Mouse (Mus musculus) activated CD4-positive, CD25-positive, alpha-beta regulatory T cell, adult 4 months (primary cell): ENCODE data around the gene Trnt1. TPM values are rescaled to one million over a fixed set of nuclear protein-coding genes. Genes with fewer than 3 reads are reported as not detected.

Experiments used
- ATAC-seq: one replicate; pipeline ENCODE4 v1.8.0; 2017
- polyA plus RNA-seq, 2 experiments: library from polyadenylated mRNA; unstranded; fragments of 100-300 nt; shearing (Covaris generic); gene quantifications; one replicate each; pipeline ENCODE4 v1.2.1; 2017

Trnt1 gene
- 100 to 1,000 TPM in 1 of 2 experiments, 10 to 100 TPM in 1; 89.5 to 104 TPM for polyA plus RNA-seq

DNA sequence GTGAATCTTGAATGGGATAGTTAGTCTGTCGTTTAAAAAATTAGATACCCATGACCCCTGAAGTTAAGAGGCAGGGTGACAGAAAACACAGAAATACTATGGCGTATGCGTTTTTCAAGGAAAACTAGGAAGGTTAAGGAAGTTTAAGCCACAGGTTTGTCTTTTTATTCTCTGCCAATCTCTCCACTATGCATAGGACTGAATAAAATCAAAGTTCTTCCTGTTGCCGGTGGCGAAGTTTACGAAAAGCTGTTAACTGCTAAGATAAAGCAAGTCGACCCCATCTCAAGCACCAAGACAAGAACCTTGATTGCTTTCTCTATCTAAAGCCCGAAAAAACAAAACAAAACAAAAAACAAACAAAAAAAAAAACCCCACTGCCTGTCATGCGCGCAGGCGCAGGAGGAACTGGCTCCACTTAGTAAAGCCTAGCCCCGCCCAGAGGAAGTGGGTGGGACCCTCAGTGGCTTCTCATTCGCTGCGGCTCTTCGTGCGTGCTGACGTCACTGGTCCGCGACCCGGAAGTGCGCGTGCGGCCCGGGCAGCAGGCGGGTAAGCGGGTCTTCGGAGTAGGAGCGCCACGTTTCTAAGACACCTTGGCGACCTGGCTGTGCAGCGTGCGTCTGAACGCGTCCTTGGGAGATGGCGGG lies at the start of gene Trnt1:
Trnt1 (plus strand) TSS at position 481 of the 650 bp plus-strand sequence.
- peak; percentile 99 for ATAC-seq

DNA sequence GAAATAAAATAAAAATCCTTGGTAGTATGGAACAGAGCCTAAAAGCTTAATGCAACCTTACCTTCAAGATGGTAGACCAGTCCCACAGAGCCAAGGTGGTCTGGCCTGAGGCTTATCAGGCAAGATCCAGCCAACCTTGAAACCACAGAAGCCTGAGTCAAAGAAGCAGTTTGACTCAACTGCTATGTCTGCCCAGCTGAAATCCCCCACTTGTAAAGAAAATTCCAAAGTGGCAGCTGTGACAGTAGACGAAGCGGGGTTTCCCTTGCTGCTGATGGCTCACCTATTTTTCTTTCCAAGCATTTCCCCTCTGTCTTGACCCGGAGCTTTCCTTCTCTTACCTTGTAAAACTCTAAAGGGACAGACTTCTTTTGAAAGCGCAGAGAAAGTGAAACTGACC lies 43.3 kb upstream of the Trnt1 start:
- no peak for ATAC-seq

DNA sequence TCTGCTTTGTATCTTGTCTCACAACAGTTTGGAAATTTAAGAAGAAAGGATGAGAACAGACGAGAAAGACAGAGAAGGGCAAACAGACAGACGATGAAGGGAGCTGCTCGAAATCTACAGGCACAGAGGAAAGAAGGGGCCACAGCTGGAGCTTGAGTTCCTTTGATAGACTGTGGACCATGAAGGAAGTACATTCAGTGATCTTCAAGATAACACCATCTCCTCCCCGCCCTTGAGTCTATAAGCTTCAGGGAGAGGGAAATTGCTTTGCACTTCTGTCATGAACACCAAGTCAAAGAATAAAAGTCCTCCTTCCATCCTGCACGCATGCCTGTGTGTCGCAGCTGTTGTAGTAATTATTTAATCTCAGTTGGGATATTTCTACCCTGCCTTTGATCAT lies 42.8 kb upstream of the Trnt1 start:
- peak; percentile 40 for ATAC-seq

DNA sequence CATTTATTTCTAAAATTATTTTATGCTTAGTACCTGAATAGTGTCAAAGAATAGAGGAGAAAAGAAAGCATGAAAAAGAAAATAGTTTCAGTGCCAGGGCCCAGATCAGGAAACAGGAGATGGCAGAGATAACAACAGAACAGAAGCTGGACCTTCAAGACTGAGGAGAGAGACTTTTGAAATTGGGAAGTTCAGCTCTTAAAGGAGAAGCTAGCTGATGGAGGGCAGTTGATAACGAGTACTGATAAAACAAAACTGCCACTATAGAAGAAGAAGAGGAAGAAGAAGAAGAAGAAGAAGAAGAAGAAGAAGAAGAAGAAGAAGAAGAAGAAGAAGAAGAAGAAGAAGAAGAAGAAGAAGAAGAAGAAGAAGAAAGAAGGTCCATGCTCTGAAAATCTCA lies 41.2 kb upstream of the Trnt1 start:
- no peak for ATAC-seq

DNA sequence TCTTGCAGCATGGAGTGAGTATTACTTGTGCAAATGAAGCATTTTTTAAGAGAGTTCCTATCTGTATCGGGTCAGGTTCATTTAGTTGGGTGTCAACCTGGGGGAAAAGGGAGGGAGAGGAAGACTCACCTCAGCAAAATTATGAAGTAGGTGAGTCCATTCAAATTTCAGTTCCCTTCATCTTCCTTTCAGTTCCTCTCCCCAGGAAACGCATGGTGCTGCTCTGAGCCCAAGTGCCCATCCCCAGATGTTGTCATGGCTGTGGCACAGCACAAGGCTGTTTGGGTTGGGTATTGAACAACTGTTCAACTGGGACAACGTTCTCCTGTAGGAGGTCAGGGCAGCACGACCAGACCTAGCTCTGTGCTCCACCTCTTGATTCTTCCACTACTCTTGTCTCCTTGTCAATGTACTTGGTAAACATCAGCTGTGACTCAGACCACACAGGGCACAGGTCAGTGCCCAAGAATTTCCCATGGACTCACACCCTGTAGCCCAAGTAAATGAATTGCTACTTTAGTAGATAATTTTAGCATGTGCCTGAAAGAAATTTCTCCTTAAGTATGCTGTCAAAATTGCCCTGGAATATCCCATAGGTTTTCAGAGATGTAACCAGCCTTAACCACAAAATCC lies 39.1 kb upstream of the Trnt1 start:
- no peak for ATAC-seq

DNA sequence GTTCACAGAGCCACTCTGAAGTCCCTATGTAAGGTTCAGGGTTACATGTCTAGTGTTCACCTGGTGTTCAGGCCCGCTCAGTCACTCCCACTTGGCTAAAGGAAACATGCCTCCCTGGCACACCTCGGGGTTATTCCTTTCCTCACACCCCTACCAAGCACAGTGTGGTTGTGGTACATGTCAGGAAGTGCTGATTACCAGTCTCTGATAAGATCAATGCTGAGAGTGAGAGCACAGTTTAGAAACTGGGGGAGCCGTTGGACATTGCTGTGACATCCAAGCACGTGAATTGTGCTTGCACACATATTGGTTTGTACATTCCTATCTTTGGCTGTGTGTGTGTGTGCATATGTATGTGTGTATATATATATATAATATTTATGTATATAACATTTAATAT lies 36.4 kb upstream of the Trnt1 start:
- ATAC-seq = no peak

DNA sequence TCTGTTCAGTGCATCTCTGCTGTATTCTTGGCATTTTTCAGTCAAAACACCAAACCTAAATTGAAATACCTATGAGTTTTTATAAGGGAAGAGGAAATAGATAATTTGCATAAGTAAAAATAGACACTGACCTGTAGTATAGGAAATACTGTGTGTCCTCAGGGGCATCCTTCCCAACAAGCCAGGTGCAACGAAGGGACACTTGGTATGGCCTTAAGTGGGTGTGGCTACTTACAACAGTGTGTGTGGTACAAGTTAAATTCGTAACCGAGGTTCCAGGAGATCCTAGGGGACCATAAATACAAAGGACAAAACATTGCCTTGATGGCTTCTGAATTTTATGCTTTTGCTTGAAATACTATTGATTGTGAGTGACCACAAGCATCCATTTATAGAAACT lies 30.7 kb upstream of the Trnt1 start:
- ATAC-seq = no peak

DNA sequence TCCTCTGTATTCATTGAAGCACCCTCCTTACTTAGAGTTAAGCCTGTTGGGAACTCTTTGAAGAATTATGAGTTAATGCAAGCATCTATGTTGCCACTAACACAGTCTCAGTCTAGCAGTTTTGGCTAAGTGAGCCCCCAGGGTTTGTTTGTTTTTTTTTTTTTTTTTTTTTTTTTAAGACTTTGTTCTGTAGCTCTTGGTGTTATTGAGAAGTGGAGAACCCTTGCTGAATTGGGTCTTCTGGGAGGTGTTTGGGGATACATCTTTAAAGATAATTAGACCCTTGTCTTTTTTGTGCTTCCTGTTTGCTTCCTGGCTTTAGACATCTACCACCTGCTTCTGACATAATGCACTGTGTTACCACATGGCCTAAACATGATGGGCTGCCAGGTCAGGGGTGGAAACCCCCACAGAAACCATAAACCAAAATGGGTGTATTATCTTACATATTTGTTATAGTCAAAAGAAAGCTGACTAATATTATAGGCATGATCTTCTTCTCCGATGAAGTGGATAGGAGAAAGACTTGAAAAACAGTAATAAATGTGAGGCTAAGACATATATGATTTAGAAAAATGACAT lies 28.6 kb upstream of the Trnt1 start:
- ATAC-seq = no peak

DNA sequence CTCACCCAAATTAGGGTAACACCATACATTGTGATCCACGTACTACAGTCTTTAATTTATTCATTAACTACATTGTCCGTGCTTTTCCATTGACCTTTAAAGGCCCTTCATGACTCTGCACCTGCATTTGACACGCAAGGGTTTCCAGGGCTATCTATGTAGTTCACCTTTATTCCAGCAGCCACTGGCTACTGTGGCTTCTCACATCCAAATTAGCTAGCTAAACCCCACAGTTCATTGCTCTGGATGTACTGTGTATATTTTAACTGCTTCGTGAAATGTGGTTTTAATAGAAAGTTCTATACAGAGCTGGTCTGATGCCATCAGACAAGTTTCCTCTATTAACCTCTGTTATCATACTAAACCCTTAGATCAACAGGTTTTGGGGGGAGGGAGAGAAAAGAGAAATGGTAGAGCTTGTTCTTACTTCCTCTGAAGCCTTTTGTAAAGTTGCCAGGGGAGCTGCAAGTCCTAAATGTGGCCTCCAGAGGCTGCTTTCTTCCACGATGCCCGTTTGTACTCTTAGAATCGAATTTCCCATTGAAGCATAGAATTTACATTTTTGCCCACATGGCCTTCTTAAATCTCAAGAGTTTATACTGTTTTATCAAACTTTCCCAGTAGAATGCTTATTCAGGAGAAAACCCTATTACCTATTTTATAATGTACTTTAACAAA lies 25.2 kb upstream of the Trnt1 start:
- ATAC-seq = no peak

DNA sequence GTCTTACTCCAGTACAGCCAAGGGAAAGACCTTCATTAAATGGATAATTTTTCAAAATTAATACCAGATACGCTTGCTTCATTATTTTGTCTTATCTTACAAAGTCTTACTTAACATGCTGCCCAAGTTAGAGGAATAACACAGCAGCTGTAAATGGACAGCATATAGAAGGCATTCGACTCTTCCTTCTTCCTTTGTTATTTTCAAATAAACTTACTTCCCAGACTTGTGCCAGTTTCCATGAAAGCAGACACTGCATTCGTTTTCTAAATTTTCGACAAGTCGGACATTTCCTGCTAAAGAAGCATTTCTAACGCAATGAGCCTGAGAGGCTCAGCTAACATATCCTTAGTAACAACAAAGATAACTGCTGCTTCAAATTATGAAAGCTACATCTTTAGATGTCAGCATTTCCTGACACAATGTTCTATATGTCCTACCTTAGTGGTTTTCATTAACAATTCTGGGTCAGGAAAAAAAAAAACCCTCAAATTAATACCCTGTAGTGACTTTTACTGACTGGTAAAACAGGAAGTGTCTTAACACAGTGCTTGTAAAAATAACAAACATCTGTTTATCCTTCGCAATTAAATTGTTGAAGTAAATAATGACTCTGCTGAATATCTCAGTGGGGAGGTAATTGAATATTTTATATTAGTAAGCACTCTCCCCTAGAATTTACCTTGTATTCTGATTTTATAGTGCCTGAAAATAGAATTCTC lies 23.1 kb upstream of the Trnt1 start:
- ATAC-seq = no peak

DNA sequence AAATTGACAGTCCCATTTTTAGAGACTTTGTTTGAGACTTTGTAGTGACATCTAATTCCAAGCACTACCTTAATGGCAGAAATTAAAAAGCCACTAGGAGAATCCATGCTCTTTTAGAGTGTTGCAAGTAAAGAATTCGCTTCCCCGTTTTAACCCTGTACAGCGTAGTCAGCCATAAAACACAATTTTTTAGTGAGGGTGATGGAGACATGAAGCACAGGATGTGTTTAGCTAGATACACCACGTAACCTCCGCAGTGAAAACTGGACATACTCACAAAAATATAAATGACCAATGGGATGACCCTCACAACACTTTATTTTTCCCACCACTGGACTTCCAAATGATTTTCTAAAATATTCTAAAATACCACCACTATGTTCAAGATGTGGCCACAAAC lies 21.7 kb upstream of the Trnt1 start:
- no peak for ATAC-seq

DNA sequence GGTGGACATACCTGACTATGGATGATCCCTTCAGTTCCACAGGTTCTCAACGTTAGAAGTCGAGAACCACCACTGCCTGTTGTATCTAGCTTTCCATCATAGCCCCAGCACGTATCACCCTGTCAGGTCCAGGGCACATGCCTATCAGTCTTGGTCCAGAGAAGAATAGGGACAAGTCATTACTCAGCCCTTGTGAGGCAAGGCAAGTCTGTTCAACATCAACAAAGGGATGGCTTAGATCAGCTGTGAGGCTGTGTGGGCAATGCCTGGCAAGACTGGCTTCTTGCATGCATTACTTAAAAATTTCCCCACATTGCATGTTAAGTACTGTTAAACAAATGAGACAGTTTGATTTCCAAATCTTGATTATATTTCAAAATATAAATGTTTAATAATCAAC lies 21.1 kb upstream of the Trnt1 start:
- ATAC-seq = no peak

DNA sequence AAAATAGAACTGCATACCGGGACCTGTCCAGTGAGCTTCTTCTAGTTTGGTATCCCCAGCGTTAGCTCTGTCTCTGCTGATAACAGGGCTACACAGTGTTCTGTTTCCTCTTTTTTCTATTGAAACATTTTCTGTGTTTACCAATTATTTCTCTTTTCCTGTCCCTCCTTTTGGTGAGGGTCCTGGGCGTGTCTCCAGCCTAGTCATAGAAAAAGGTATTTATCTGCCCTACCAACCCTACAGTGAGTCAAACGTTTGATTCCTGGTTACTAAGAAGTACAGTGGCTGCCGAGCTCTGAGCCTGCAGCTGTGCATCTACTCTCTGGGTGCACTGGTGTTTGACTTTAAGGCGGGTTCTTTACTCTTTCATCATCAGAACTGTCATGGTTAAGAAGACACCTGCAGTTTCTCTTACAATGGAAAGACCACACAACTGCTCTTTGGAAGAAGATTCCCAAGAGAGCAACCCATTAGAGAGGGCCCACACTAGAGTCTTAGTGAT lies 20.0 kb upstream of the Trnt1 start, which contains the start of gene Il5ra:
Il5ra (minus strand) TSS at position 151 of the 502 bp plus-strand sequence.
- no peak for ATAC-seq

DNA sequence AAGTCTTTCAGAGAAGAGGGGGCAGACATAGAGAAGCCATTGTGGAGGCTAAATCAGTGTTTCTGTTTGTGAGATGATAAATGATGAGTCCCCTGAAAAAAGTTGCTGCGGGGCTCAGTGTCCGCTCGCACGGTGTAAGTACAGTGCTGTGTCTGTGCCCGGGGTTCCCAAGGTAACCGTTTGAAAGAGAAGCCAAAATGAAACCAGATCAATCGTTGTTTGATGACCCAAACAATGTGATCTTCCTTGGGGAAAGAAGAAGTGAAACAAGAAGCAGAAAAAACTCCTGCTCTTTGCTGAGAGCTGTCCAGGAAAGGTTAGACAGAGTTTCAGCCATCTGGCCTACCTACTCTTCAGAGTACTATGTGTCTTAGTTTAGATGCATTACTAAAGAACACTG lies 18.6 kb upstream of the Trnt1 start:
- ATAC-seq = no peak

DNA sequence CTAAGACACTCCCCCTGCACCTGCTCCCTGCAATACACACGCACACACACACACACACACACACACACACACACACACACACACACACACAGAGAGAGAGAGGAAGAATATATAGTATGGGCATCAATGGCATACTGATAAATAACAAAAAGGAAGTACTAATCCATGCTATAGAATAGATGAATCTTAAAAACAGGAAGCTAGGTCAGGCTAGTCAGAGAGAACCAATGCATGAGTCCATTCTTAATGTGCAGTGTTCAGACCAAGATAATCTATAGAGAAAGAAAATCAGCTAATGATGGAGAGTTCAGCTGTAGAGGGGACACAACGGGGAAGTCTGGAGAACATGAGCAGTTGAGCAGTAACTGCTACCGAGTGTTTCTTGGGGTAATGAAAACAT lies 10.6 kb upstream of the Trnt1 start:
- no peak for ATAC-seq

DNA sequence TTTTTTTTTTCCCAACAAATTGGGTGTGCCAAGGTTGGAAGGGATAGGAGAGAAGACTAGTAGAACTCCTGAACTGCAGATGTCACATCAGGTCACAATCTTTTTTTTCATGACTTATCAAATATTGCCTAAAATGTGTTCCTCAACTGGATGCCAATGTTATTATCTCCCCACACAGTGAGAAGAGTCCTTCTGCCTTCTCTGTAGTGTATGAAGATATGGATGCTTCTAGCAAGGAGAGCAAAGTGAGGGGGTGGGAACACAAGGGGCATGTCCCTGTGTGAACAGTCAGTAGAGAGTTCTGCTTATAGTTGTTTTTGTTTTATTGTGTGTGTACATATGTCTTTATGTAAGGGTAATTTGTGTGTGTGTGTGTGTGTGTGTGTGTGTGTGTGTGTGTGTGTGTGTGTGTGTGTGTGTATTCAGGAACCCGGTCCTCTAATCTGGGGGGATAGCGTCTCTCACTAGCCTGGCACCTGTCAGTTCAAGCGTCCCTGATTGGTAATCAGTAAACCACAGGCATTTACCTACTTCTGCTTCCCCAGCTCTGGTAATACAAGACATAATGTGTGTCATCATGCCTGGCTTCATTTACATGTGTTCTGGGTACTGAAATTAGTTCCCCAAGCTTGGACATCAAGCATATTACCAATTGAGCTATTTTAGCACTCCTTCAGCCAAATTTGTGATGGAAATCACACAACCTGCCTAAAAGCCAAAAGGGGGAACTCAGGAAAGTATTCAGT lies 8.3 kb upstream of the Trnt1 start:
- ATAC-seq = no peak

DNA sequence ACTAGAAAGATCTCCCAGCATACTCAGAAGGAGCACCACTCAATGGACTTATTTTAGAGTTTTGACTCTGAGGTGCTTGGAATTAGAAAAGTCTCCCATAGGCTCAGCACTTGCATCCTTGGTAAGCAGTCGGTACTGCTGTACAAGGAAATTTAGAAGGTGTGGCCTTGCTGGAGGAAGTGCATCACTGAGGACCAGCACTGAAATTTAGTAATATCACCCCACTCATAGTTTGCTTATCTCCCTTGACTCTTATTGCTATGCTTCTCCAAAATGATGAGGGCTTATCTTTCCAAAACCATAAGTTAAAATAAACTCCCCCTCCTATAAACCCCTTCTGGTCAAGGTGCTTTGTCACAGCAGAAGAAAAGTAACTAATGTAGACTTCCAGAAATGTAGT lies 7.4 kb upstream of the Trnt1 start:
- no peak for ATAC-seq

DNA sequence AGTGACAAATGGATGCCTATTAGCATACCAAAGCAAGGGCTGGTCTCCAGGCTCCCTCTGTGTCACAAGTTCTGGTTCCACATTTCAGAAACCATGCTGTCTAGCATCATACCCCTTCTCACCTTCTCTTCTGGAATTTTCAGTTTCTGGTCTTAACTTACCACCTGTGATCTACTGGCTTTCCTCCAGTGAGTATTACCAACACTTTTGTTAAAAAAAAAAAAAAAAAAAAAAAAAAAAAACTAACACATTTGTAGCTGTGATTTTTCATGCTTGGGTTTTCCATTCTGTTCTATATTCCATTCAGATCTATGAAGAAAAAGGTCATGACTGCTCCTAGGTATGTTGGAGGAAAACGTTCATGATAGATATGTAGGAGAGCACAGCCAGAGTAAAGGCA lies 3.0 kb upstream of the Trnt1 start:
- ATAC-seq = no peak

DNA sequence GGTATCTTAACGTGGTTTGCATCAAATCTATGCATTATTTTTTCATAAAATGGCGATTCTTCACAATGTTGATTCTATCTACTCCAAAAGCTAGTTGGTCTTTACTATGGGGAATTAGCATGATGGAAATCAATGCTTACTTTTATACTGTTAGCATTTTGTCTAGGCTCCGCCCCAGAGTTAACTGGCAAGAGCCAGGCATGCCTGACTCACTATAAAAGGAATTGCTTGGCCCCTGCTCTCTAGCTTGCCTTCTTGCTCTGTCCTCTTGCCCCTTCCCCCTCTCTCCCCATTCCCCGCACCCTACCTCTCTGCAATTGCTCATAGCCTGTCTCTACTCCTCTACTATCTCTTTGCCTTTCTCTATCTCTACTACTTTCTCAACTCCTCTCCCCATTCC lies 2.1 kb upstream of the Trnt1 start:
- no peak for ATAC-seq

DNA sequence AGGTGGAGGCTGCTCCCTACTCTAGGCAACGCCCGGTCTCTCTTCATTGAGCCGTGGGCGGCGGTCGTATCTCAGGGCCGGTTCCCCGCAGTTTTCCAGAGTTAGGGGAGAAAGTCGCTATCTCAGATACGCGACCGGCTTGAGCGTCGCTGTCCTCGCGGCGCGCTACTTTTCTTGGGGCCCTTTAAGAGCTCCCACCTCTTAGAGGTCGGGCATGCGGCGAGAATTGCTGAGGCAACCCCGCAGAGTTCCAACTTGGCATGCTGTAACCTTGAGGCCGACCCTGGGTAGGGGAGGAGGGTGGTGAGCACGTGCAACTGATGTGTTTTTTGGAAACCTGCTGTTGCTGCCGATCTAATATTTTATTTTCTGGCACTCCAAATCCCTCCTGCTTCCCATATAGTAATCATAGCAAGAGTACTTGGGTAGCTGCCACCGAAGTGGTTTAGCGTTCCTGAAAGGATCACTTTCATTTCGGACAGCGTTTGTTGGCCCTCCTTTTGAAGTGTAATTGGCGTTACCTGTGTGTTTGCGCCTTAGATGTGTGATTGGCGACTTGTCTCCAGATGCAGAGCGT lies 458 bp downstream of the Trnt1 start:
- ATAC-seq = peak; percentile 30

DNA sequence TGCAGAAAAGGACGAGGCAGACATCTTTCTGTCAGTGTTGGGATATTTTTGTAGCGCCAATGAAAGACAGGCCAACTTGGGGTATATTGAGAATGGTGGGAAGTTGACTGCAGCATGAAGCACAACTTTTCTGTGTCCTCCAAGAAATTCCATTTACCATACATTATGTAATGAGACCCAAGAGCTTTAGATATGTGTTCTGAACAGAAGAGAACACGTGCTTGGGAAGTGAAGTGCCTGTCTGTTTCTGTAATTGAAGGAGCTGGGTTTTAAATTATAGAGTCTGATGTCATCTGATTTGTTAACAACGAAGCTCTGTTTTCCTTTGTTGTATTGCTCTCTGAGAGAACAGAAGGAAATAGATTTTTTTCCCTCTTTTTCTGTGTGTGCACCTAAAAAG lies 1.1 kb downstream of the Trnt1 start:
- ATAC-seq = no peak

DNA sequence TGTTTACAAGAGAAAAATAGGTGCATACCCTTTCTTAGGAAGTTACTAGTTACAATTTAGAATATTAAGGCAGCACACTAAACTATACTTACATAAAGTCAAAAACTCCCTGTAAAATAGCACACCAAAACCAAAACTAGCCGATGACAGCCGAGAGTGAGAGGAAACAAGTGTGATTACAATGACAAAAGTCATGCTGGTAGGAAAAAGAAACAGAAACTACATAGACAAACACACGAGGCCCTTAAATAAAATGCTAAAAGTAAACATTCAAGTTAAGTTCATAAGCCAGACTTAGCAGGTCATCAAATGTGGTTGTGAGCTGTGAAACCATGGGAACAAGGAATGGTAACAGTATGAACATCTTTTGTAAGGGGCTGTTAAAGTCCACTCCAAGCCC lies 18.2 kb downstream of the Trnt1 start:
- ATAC-seq = peak; percentile 45
